Mouse (Mus musculus): ENCODE results near the gene Sept8. TPM values are rescaled to one million over a fixed set of nuclear protein-coding genes. Genes with fewer than 3 reads are reported as not detected.

The Sept8 gene
- polyA plus RNA-seq, 1 experiment, result 15.6 TPM

- Histone ChIP-seq H3K27ac (ENCODE audit: insufficient read depth, low read depth, low read length) (no peak overlapping the region), H3K27me3 (replicated peaks; ENCODE audit: control insufficient read depth, insufficient read depth, low read length) (no peaks in the 10 kb centered on the region), H3K36me3 (ENCODE audit: control insufficient read depth, insufficient read depth, low read length) (no peaks in the 10 kb centered on the region), H3K4me3 (ENCODE audit: insufficient read depth, low read depth, low read length) (no peak overlapping the region), H3K4me1 (ENCODE audit: control insufficient read depth, insufficient read depth, low read length) (peaks cover 14% of the 10 kb centered on the region)
- TF ChIP-seq CTCF (conservative IDR thresholded peaks at IDR 0.05; ENCODE audit: insufficient read depth, insufficient read length, low read depth, low read length), result no peak
- TF ChIP-seq POLR2A (IDR thresholded peaks at IDR 0.05; ENCODE audit: low read depth, low read length), result no peak
- no peak for DNase-seq
- 81% methylated on average over 9 of the region's 9 CpGs for WGBS
These were observed 9.6 kb downstream of the Sept8 start for GRCm38 (mm10) chr11:53528397-53529252.

GRCm38 (mm10) chr11:53529253-53529557, 10.1 kb downstream of the Sept8 start:
- DNase-seq, result peak; percentile 47
- Histone ChIP-seq H3K4me3 (ENCODE audit: insufficient read depth, low read depth, low read length) (no peak overlapping the region), H3K36me3 (ENCODE audit: control insufficient read depth, insufficient read depth, low read length) (no peaks in the 10 kb centered on the region), H3K4me1 (ENCODE audit: control insufficient read depth, insufficient read depth, low read length) (peaks cover 14% of the 10 kb centered on the region), H3K27me3 (replicated peaks; ENCODE audit: control insufficient read depth, insufficient read depth, low read length) (no peaks in the 10 kb centered on the region), H3K27ac (ENCODE audit: insufficient read depth, low read depth, low read length) (no peak overlapping the region)
- 46% methylated on average over 6 of the region's 6 CpGs for WGBS
- TF ChIP-seq CTCF (conservative IDR thresholded peaks at IDR 0.05; ENCODE audit: insufficient read depth, insufficient read length, low read depth, low read length), result no peak
- no peak for TF ChIP-seq POLR2A (IDR thresholded peaks at IDR 0.05; ENCODE audit: low read depth, low read length)

GRCm38 (mm10) chr11:53530001-53530400, 10.9 kb downstream of the Sept8 start:
- Histone ChIP-seq H3K4me1 (ENCODE audit: control insufficient read depth, insufficient read depth, low read length) (peaks cover 12% of the 10 kb centered on the region), H3K4me3 (ENCODE audit: insufficient read depth, low read depth, low read length) (no peak overlapping the region), H3K27me3 (replicated peaks; ENCODE audit: control insufficient read depth, insufficient read depth, low read length) (no peaks in the 10 kb centered on the region), H3K27ac (ENCODE audit: insufficient read depth, low read depth, low read length) (no peak overlapping the region), H3K36me3 (ENCODE audit: control insufficient read depth, insufficient read depth, low read length) (no peaks in the 10 kb centered on the region; the same call in 1 of the 2 replicates)
- TF ChIP-seq POLR2A (IDR thresholded peaks at IDR 0.05; ENCODE audit: low read depth, low read length) (no peak), CTCF (conservative IDR thresholded peaks at IDR 0.05; ENCODE audit: insufficient read depth, insufficient read length, low read depth, low read length) (no peak)
- DNase-seq, result no peak
- 84% methylated on average over 9 of the region's 9 CpGs for WGBS

- Histone ChIP-seq H3K27me3 (replicated peaks; ENCODE audit: control insufficient read depth, insufficient read depth, low read length) (no peaks in the 10 kb centered on the region), H3K4me3 (ENCODE audit: insufficient read depth, low read depth, low read length) (no peak overlapping the region), H3K36me3 (ENCODE audit: control insufficient read depth, insufficient read depth, low read length) (no peaks in the 10 kb centered on the region; the same call in 1 of the 2 replicates), H3K27ac (ENCODE audit: insufficient read depth, low read depth, low read length) (no peak overlapping the region), H3K4me1 (ENCODE audit: control insufficient read depth, insufficient read depth, low read length) (no peaks in the 10 kb centered on the region)
- no peak for DNase-seq
- no peak for TF ChIP-seq POLR2A (IDR thresholded peaks at IDR 0.05; ENCODE audit: low read depth, low read length)
- TF ChIP-seq CTCF (conservative IDR thresholded peaks at IDR 0.05; ENCODE audit: insufficient read depth, insufficient read length, low read depth, low read length), result no peak
- 94% methylated on average over 10 of the region's 10 CpGs for WGBS
These were observed 12.6 kb downstream of the Sept8 start for GRCm38 (mm10) chr11:53531578-53532230.

- Histone ChIP-seq H3K27me3 (replicated peaks; ENCODE audit: control insufficient read depth, insufficient read depth, low read length) (no peaks in the 10 kb centered on the region), H3K27ac (ENCODE audit: insufficient read depth, low read depth, low read length) (no peak overlapping the region), H3K4me1 (ENCODE audit: control insufficient read depth, insufficient read depth, low read length) (no peaks in the 10 kb centered on the region), H3K36me3 (ENCODE audit: control insufficient read depth, insufficient read depth, low read length) (no peaks in the 10 kb centered on the region; the same call in 1 of the 2 replicates), H3K4me3 (ENCODE audit: insufficient read depth, low read depth, low read length) (no peak overlapping the region)
- TF ChIP-seq POLR2A (IDR thresholded peaks at IDR 0.05; ENCODE audit: low read depth, low read length), result no peak
- TF ChIP-seq CTCF (conservative IDR thresholded peaks at IDR 0.05; ENCODE audit: insufficient read depth, insufficient read length, low read depth, low read length), result no peak
- no peak for DNase-seq
- WGBS, result 87% methylated on average over 1 of the region's 1 CpGs
These were observed 13.2 kb downstream of the Sept8 start for GRCm38 (mm10) chr11:53532231-53532620.

GRCm38 (mm10) chr11:53539002-53539491, 20.0 kb downstream of the Sept8 start:
- Histone ChIP-seq H3K4me3 (ENCODE audit: insufficient read depth, low read depth, low read length) (no peak overlapping the region), H3K36me3 (ENCODE audit: control insufficient read depth, insufficient read depth, low read length) (no peaks in the 10 kb centered on the region; the same call in 1 of the 2 replicates), H3K27ac (ENCODE audit: insufficient read depth, low read depth, low read length) (no peak overlapping the region), H3K27me3 (replicated peaks; ENCODE audit: control insufficient read depth, insufficient read depth, low read length) (no peaks in the 10 kb centered on the region), H3K4me1 (ENCODE audit: control insufficient read depth, insufficient read depth, low read length) (no peaks in the 10 kb centered on the region)
- TF ChIP-seq CTCF (conservative IDR thresholded peaks at IDR 0.05; ENCODE audit: insufficient read depth, insufficient read length, low read depth, low read length) (no peak), POLR2A (IDR thresholded peaks at IDR 0.05; ENCODE audit: low read depth, low read length) (no peak)
- 53% methylated on average over 15 of the region's 15 CpGs for WGBS
- DNase-seq, result no peak

GRCm38 (mm10) chr11:53540394-53540793, 21.3 kb downstream of the Sept8 start:
- DNase-seq, result no peak
- no peak overlapping the region for H3K4me3 ChIP-seq (ENCODE audit: insufficient read depth, low read depth, low read length)
- 98% methylated on average over 3 of the region's 3 CpGs for whole genome bisulfite sequencing
- TF ChIP-seq POLR2A (IDR thresholded peaks at IDR 0.05; ENCODE audit: low read depth, low read length), result no peak
- TF ChIP-seq CTCF (conservative IDR thresholded peaks at IDR 0.05; ENCODE audit: insufficient read depth, insufficient read length, low read depth, low read length), result no peak
- no peaks in the 10 kb centered on the region for H3K36me3 ChIP-seq (ENCODE audit: control insufficient read depth, insufficient read depth, low read length)
- H3K4me1 ChIP-seq (ENCODE audit: control insufficient read depth, insufficient read depth, low read length), result no peaks in the 10 kb centered on the region
- no peak overlapping the region for H3K27ac ChIP-seq (ENCODE audit: insufficient read depth, low read depth, low read length)
- H3K27me3 ChIP-seq (replicated peaks; ENCODE audit: control insufficient read depth, insufficient read depth, low read length), result no peaks in the 10 kb centered on the region

All from kidney, adult 2 months (tissue).